Mouse (Mus musculus): ENCODE results near the gene Gm44790. TPM values are rescaled to one million over a fixed set of nuclear protein-coding genes. Genes with fewer than 3 reads are reported as not detected.

The Gm44790 gene
- total RNA-seq, 1 experiment = 0.31 TPM

GRCm38 (mm10) chr6:86395969-86396368, 30.5 kb upstream of the Gm44790 start:
- no peak for TF ChIP-seq ZNF384 (IDR thresholded peaks at IDR 0.05; ENCODE audit: low read depth, low read length)
- TF ChIP-seq HCFC1 (IDR thresholded peaks at IDR 0.05; ENCODE audit: borderline replicate concordance, insufficient read depth, low read length) = no peak
- TF ChIP-seq CHD2 (IDR thresholded peaks at IDR 0.05; ENCODE audit: low read depth, low read length) = no peak
- TF ChIP-seq MAFK (IDR thresholded peaks at IDR 0.05; ENCODE audit: insufficient read depth, low read depth, low read length) = no peak
- no peak for TF ChIP-seq ZC3H11A (IDR thresholded peaks at IDR 0.05; ENCODE audit: borderline replicate concordance, low read depth, low read length)
- Histone ChIP-seq H3K4me1 (ENCODE audit: control insufficient read depth in 2 of 2, insufficient read depth in 2 of 2, low read length in 2 of 2, poor library complexity in 1 of 2) (peaks cover 6 to 7% of the 10 kb centered on the region in 2 experiments; a peak in 2 of 4 replicates), H3K4me3 (ENCODE audit: insufficient read depth in 1 of 2, low read depth in 1 of 2, low read length in 2 of 2, poor library complexity in 1 of 2, severe bottlenecking in 1 of 2) (peak overlapping the region; percentile 88 to 94), H3K36me3 (ENCODE audit: control insufficient read depth, insufficient read depth, low read length, poor library complexity, severe bottlenecking) (peaks cover 16% of the 10 kb centered on the region), H3K9me3 (ENCODE audit: control insufficient read depth, insufficient read depth, low read depth, low read length) (no peaks in the 10 kb centered on the region), H3K27ac (ENCODE audit: insufficient read depth, low read depth, low read length, poor library complexity, severe bottlenecking) (no peak overlapping the region), H3K9ac (ENCODE audit: insufficient read depth, low read depth, low read length, poor library complexity, severe bottlenecking) (peak overlapping the region; percentile 84)
- no peak for DNase-seq (ENCODE audit: low read depth, low spot score)
- in situ Hi-C loops (cut with MboI; ENCODE audit: low sequenced_read_pairs in 2 of 2, unreplicated experiment in 2 of 2) = no loop called here

- Histone ChIP-seq H3K36me3 (ENCODE audit: control insufficient read depth, insufficient read depth, low read length, poor library complexity, severe bottlenecking) (peaks cover 14% of the 10 kb centered on the region; the same call in 1 of the 2 replicates), H3K9ac (ENCODE audit: insufficient read depth, low read depth, low read length, poor library complexity, severe bottlenecking) (peak within 1 kb of the TSS; percentile 84), H3K4me3 (ENCODE audit: insufficient read depth in 1 of 2, low read depth in 1 of 2, low read length in 2 of 2, poor library complexity in 1 of 2, severe bottlenecking in 1 of 2) (peak within 1 kb of the TSS; percentile 88 to 94), H3K9me3 (ENCODE audit: control insufficient read depth, insufficient read depth, low read depth, low read length) (no peaks in the 10 kb centered on the region), H3K27ac (ENCODE audit: insufficient read depth, low read depth, low read length, poor library complexity, severe bottlenecking) (no peak within 1 kb of the TSS), H3K4me1 (ENCODE audit: control insufficient read depth in 2 of 2, insufficient read depth in 2 of 2, low read length in 2 of 2, poor library complexity in 1 of 2) (peaks cover 6 to 7% of the 10 kb centered on the region in 2 experiments; a peak in 2 of 4 replicates)
- peak; percentile 74 for DNase-seq (ENCODE audit: low read depth, low spot score)
- in situ Hi-C loops (cut with MboI; ENCODE audit: low sequenced_read_pairs in 2 of 2, unreplicated experiment in 2 of 2) = no loop called here
- TF ChIP-seq HCFC1 (IDR thresholded peaks at IDR 0.05; ENCODE audit: borderline replicate concordance, insufficient read depth, low read length) = peak; percentile 14; the same call in 1 of the 2 replicates
- no peak for TF ChIP-seq ZNF384 (IDR thresholded peaks at IDR 0.05; ENCODE audit: low read depth, low read length)
Measured at GRCm38 (mm10) chr6:86396581-86397256, 29.7 kb upstream of the Gm44790 start, which contains the start of gene Pcyox1. Gene Pcyox1, minus strand, starts transcription at chr6:86397154.

GRCm38 (mm10) chr6:86397257-86397980, 29.0 kb upstream of the Gm44790 start:
- Histone ChIP-seq H3K36me3 (ENCODE audit: control insufficient read depth, insufficient read depth, low read length, poor library complexity, severe bottlenecking) (peaks cover 9% of the 10 kb centered on the region; the same call in 1 of the 2 replicates), H3K4me3 (ENCODE audit: insufficient read depth in 1 of 2, low read depth in 1 of 2, low read length in 2 of 2, poor library complexity in 1 of 2, severe bottlenecking in 1 of 2) (peak overlapping the region; percentile 88 to 94), H3K9me3 (ENCODE audit: control insufficient read depth, insufficient read depth, low read depth, low read length) (no peaks in the 10 kb centered on the region), H3K4me1 (ENCODE audit: control insufficient read depth in 2 of 2, insufficient read depth in 2 of 2, low read length in 2 of 2, poor library complexity in 1 of 2) (peaks cover 6 to 7% of the 10 kb centered on the region in 2 experiments; a peak in 2 of 4 replicates), H3K9ac (ENCODE audit: insufficient read depth, low read depth, low read length, poor library complexity, severe bottlenecking) (peak overlapping the region; percentile 81), H3K27ac (ENCODE audit: insufficient read depth, low read depth, low read length, poor library complexity, severe bottlenecking) (no peak overlapping the region)
- DNase-seq (ENCODE audit: low read depth, low spot score) = no peak
- in situ Hi-C loops (cut with MboI; ENCODE audit: low sequenced_read_pairs in 2 of 2, unreplicated experiment in 2 of 2) = no loop called here
- TF ChIP-seq CHD2 (IDR thresholded peaks at IDR 0.05; ENCODE audit: low read depth, low read length) (no peak), ZNF384 (IDR thresholded peaks at IDR 0.05; ENCODE audit: low read depth, low read length) (no peak), HCFC1 (IDR thresholded peaks at IDR 0.05; ENCODE audit: borderline replicate concordance, insufficient read depth, low read length) (no peak), MAFK (IDR thresholded peaks at IDR 0.05; ENCODE audit: insufficient read depth, low read depth, low read length) (no peak), ZC3H11A (IDR thresholded peaks at IDR 0.05; ENCODE audit: borderline replicate concordance, low read depth, low read length) (no peak)

- peaks cover 6% of the 10 kb centered on the region; the same call in 1 of the 2 replicates for H3K36me3 ChIP-seq (ENCODE audit: control insufficient read depth, insufficient read depth, low read length, poor library complexity, severe bottlenecking)
- H3K4me3 ChIP-seq (ENCODE audit: insufficient read depth in 1 of 2, low read depth in 1 of 2, low read length in 2 of 2, poor library complexity in 1 of 2, severe bottlenecking in 1 of 2) = no peak overlapping the region
- H3K27ac ChIP-seq (ENCODE audit: insufficient read depth, low read depth, low read length, poor library complexity, severe bottlenecking) = no peak overlapping the region
- no peaks in the 10 kb centered on the region for H3K9me3 ChIP-seq (ENCODE audit: control insufficient read depth, insufficient read depth, low read depth, low read length)
- in situ Hi-C loops (cut with MboI; ENCODE audit: low sequenced_read_pairs in 2 of 2, unreplicated experiment in 2 of 2) = no loop called here
- no peak overlapping the region for H3K9ac ChIP-seq (ENCODE audit: insufficient read depth, low read depth, low read length, poor library complexity, severe bottlenecking)
- no peak for DNase-seq (ENCODE audit: low read depth, low spot score)
- TF ChIP-seq ZC3H11A (IDR thresholded peaks at IDR 0.05; ENCODE audit: borderline replicate concordance, low read depth, low read length) = no peak
- no peak for TF ChIP-seq MAFK (IDR thresholded peaks at IDR 0.05; ENCODE audit: insufficient read depth, low read depth, low read length)
- no peak for TF ChIP-seq HCFC1 (IDR thresholded peaks at IDR 0.05; ENCODE audit: borderline replicate concordance, insufficient read depth, low read length)
- no peak for TF ChIP-seq ZNF384 (IDR thresholded peaks at IDR 0.05; ENCODE audit: low read depth, low read length)
- TF ChIP-seq CHD2 (IDR thresholded peaks at IDR 0.05; ENCODE audit: low read depth, low read length) = no peak
- peaks cover 6 to 7% of the 10 kb centered on the region in 2 experiments; a peak in 2 of 4 replicates for H3K4me1 ChIP-seq (ENCODE audit: control insufficient read depth in 2 of 2, insufficient read depth in 2 of 2, low read length in 2 of 2, poor library complexity in 1 of 2)
Measured at GRCm38 (mm10) chr6:86398986-86399385, 27.5 kb upstream of the Gm44790 start.

Measured in ES-E14 (cell line).